Mouse (Mus musculus): Measurements from ENCODE around the gene Fzd7.
"Not testable (repeated sequence)": the region's sequence is repeated elsewhere in the genome, so short reads cannot be mapped to it uniquely, and the experiment has no call there.

Fzd7 gene

GRCm38 (mm10) chr1:59482331-59482695 is at the start of gene Fzd7:
Fzd7 (plus strand) TSS chr1:59482424.
- no peak for DNase-seq (ENCODE audit: low spot score)

DNA sequence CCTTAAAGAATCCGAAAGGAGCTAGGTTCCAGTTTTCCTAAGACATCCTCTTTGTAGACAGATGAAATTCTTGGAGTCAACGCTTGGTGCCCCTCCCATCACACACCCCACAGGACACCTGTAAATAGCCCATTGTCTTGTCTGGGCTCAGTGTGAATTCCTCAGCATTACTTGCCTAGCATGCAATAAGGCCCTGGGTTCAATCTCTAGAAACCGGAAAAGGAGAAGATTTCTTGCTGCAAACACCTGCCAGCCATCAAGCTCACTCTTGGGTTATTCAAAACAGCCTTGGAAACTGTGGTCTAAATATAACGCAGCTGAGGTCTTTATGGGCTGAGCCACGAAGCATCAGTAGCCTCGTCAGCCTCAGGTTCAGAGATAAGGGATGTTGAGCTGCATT is 48.9 kb upstream of the Fzd7 start:
- DNase-seq (ENCODE audit: low spot score), result no peak

DNA sequence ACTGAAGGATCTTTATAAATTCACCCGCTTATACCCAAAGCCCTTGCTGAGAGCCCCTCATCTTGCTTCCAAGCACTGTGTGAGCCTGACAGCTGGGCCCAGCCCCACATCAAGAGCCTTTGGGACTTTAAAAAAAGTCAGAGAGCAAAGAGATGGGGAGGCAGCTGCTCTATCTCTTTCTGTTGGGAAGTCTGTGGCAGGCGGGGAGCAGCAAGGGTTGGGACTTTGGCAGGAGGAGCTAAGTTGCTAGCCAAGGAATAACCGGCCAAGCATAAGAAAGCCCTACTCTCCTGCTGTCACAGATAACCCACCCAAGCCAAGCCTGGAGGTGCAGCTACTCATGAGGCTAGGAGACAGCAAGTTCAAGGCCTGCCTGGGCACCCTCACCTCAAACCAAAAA is 48.2 kb upstream of the Fzd7 start:
- peak; percentile 68 for DNase-seq (ENCODE audit: low spot score)

- DNase-seq (ENCODE audit: low spot score), result no peak
Measured at GRCm38 (mm10) chr1:59435270-59435669, 47.0 kb upstream of the Fzd7 start.

DNA sequence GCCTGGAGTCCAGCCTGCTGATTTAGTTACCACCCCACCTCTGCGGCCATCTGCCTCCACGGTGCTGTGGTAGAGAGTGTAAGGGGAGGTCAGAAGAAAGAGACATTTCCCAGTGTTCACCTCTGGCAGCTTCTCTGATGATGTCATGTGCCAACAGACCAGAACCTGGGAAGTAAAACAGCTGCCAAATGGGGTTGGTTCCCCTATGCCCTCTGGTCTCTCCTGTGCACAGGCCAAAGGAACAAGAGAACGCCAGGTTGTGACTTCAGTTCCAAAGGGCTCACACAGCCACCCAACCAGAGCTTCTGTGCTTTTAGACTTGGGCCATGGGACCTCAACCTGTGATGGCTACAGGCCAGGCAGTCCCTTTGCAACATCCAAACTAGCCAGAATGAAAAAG is 45.9 kb upstream of the Fzd7 start:
- no peak for DNase-seq (ENCODE audit: low spot score)

DNA sequence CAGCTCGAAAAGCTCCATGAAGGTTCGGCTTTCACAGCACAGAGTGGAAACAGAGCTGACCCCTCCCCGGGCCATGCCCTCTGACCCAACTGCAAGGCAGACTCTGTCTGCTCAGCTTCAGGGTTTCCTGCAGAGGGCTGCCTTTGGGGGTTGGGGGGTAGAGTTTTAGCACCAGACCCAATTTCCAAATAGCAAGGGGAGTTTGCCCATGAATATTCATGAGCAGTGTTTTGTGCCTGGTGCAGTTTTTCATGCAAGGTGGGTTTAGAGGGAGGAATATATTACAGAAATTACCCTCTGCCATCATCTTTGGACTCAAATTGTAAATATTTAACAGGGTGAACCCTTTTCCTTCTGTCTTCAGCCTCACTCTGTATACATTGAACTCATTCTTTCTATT is 44.3 kb upstream of the Fzd7 start:
- no peak for DNase-seq (ENCODE audit: low spot score)

- DNase-seq (ENCODE audit: low spot score), result no peak
Measured at GRCm38 (mm10) chr1:59438330-59438729, 43.9 kb upstream of the Fzd7 start.

DNA sequence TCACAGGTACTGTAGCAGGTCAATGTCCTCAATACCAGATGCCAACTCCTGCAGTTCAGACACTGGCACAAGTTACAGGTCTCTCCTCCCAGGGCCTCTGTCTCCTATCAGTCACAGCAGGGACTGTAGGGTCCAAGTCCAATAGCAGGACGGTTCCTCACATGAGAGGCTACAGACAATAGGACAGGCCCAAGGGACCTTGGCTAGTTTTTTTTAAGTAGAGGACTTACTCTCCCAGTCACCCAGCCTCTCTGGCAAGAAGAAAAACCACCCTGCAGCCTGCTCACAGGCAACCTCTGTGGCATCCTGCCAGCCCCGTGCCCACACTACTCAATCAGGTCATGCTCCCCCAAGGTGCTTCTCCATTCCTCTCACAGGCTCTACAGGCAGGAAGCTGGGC is 43.0 kb upstream of the Fzd7 start:
- DNase-seq (ENCODE audit: low spot score), result no peak

DNA sequence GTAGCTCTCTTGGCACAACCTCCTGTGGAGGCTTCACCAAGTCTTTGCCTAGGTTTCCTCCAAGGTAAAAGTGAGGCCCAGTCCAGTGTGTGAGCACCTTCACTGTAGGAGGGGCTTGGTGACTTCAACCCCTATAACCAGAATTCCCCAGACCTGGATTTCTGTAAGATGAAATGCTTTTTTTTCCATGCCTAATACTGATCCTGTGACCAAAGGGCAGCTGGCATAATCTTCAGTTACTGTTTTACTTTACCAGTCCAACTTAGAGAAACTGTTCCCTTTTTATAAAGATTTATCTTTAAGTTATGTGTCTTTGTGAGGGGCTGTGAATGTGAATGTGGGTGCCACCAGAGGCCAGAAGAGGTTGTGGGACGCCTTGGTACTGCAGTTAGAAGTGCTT is 42.3 kb upstream of the Fzd7 start:
- DNase-seq (ENCODE audit: low spot score), result no peak

DNA sequence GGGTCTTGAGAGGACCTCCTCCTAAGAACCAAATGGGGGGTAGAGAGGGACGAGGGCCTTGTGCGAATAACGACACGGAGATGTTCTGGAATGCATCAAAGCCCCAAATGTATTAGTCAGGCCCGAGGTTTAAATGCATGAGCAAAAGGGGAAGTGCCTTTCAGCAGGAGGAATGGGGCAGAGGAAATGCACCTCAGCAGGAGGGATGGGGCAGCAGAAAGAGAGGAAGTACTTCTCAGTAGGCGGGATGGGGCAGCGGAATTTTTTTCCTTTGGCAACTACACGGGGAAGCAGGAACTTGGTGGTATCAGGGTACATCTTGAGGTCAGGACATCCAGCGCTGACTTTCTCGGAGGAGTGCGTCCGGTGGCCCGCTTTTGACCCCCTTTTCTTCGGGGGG is 39.5 kb upstream of the Fzd7 start:
- not testable (repeated sequence) for DNase-seq (ENCODE audit: low spot score)

- no peak for DNase-seq (ENCODE audit: low spot score)
Measured at GRCm38 (mm10) chr1:59444127-59444660, 38.0 kb upstream of the Fzd7 start.

DNA sequence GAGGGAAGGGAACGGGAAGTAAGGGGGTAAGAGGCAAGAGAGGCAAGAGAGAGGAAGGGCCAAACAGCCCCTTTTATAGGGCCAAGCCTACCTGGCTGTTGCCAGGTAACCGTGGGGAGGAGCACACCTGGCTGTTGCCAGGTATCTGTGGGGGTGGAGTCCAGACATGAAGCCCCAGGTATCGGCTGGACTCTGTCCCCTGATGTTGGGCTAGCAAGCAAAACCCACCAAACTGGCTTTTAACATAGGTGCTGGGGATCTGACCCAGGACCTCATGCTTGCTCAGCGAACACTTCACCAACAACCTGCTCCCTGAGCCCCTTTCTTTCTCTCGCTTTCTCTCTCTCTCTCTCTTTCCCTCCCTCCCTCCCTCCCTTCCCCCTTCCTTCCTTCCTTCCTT is 37.0 kb upstream of the Fzd7 start:
- DNase-seq (ENCODE audit: low spot score), result no peak

DNA sequence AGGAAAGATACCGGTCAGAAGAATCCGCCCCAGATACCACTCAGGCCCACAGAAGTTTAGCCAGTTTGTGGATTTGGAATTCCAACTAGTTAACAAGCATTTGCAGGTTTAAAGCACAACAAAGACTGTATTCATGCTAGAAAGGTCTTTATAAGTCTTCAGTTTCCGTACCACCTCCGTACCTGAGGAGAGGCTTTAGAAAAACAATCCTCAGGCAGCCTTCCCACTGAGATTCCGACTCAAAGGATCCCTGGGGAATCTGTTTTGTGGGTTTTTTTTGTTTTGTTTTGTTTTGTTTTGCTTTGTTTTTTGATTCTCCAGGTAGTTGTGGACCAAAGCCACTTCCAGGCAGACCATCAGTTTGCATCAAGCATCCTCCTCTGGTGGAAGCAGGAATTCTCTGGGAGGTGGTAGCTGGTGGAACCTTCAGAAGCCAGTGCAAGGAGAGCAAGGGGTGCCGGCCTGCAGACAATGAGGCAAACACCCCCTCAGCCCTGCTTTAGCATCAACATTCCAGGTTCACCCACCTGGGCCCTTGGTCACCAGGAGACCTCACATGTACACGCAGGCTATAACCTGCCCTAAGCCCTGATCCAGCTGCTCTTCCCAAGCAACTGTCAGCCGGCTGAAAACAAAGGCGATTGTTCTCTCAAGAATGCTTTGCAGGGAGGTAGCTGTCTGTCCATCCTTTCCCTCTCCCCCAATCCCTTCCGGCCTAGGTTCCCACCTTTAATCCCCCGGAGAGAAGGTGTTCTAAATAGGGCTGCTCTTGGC is 33.5 kb upstream of the Fzd7 start:
- DNase-seq (ENCODE audit: low spot score), result no peak

DNA sequence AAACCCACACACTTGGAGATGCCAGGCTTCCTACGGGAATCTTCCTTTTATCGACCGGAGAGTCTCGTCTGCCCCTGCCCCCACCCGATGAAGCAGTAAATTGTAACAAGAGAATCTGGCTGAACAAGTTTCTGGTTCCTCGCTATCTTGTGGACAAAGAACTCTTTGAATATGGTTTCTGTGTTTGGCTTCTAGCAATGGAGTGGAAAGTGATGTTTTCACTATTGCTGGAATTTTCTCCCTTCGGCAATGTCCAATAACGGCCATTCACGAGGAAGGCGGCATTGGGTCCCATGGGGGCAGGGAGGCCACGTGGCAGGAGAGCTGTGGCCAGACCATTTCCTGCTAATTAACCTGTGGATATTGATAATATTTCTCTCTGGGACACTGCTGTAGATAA is 32.8 kb upstream of the Fzd7 start:
- DNase-seq (ENCODE audit: low spot score), result peak; percentile 31

DNA sequence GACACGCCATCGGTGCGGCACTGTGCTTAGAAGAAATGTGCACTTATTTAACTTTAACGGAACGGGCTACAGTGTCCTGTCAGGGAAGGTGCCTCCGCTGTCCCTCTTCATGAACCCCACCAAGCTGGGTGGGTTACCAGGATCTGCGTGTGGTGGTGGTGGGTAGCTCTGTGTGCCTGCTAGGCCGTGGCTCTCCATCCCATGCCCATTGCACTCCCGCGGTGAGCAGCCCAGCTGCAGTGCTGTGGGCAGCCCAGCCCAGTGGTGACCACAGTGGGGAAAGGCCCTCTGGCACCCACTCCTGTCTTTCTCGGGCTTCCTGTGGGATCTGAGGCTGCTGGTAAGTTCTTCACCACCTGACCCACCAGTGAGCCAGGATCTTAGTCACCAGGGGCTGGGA is 31.3 kb upstream of the Fzd7 start:
- DNase-seq (ENCODE audit: low spot score), result no peak

- no peak for DNase-seq (ENCODE audit: low spot score)
Measured at GRCm38 (mm10) chr1:59451584-59451983, 30.6 kb upstream of the Fzd7 start.

DNA sequence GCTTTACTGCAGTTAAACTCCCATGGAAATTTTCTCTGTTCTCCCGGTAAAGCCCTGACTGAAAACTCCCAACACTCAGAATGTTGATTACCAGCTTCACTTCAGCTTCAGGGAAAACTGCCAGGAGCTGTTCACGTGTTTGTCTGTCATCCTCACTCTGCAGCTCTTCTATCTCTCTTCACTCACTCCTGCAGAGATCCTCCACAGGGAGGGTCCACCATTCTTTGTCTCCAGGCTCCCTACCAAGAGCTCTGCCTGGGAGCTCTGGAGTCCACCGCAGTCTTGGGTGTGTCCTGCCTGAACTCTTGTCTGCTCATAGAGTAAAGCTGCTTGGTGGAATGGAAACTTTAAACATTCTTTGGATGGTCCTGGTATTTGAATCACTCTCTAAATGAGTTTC is 25.4 kb upstream of the Fzd7 start:
- peak; percentile 42 for DNase-seq (ENCODE audit: low spot score)

DNA sequence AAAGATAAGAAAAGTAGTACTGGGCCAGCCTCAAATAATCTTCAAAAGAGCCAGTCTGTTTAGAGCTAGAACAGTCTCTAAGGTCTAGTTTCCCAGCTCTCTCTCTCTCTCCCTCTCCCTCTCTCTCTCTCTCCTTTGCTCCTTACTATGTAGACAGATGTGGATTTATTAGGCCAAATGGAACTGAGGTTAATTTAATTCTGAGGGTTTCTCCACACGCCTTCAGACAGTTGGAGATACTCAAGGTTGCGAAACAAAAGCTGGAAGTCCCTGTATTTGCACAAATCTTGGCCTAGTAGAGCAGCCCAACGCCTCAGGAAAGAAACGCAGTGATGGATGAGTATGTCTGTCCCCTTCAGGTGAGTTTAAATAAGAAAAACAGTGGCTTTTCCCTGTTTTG is 24.4 kb upstream of the Fzd7 start:
- DNase-seq (ENCODE audit: low spot score), result no peak

- DNase-seq (ENCODE audit: low spot score), result peak; percentile 21
Measured at GRCm38 (mm10) chr1:59458886-59459285, 23.3 kb upstream of the Fzd7 start.

- DNase-seq (ENCODE audit: low spot score), result no peak
Measured at GRCm38 (mm10) chr1:59464696-59465639, 17.3 kb upstream of the Fzd7 start.

DNA sequence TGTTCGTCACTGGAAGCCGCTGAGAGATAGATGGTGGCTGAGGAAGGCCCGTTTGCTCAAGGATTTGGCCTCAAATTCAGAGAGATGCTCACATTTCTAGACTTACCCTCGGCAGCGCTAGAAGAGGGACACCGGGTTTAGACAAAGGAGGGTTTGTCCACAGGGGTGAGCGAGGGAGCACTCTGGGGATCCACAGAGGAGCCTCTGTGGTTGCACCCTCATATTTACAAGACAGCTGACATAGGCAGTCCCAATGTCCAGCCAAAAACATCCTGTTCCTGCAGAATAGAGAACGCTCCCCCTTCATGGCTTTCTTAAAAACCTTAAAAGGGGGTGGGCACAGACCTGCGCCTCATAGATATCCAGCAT is 16.6 kb upstream of the Fzd7 start:
- no peak for DNase-seq (ENCODE audit: low spot score)

GRCm38 (mm10) chr1:59469170-59469569 is 13.1 kb upstream of the Fzd7 start:
- no peak for DNase-seq (ENCODE audit: low spot score)

- DNase-seq (ENCODE audit: low spot score), result no peak
Measured at GRCm38 (mm10) chr1:59470766-59471165, 11.5 kb upstream of the Fzd7 start.

Measured in urinary bladder, postnatal 14 days (tissue).